Mouse (Mus musculus) erythroblast, embryonic 14.5 days (primary cell): ENCODE data around the gene Dppa5a.

Source experiments
- GATA1 ChIP-seq: IDR thresholded peaks from 2 replicates; pipeline ENCODE4 v1.6.1; 2012; ENCODE audit warnings: low read length, inconsistent platforms, mixed read lengths
- TAL1 ChIP-seq: IDR thresholded peaks from 3 replicates; pipeline ENCODE4 v1.6.1; 2012; ENCODE audit warnings: low read length, inconsistent platforms, mixed read lengths

GRCm38 (mm10) chr9:78374885-78375389 is 7.0 kb upstream of the Dppa5a start:
- TF ChIP-seq TAL1 = no peak
- no peak for TF ChIP-seq GATA1
